In genomic region chr9:46302142-46302541, GRCm38 (mm10) we compare ENCODE assay signal across 9 mouse cellular contexts. TPM values are rescaled to one million over a fixed set of nuclear protein-coding genes. Genes with fewer than 3 reads are reported as not detected.
DNase-seq lines count a peak whose midpoint lies in the region; ATAC-seq and TF ChIP-seq lines count a peak whose summit lies in the region.
"Had no signal": no experiment of that assay in that cellular context is flagged by ENCODE, and none has a peak within 500 bp of the region (broad histone marks: within the 10 kb centered on the region; RNA-seq: fewer than 3 reads in every experiment).

No protein-coding gene starts in this region.

- TF ChIP-seq EP300 in stomach, postnatal 0 days (optimal IDR thresholded peaks at IDR 0.05), result no peak

- DNase-seq in CD8-positive naive resting alpha-beta T cell, adult 2 months (ENCODE audit: low read depth in 2 of 2, low spot score in 2 of 2), result peak; percentile 47 to 62
- DNase-seq in c-Kit-positive CD71-negative TER-119-negative erythroid progenitor cells, embryonic 14.5 days (ENCODE audit: low read depth), result peak; percentile 36
- peak; percentile 51 to 67 for DNase-seq in layer of hippocampus, postnatal 14 days (ENCODE audit: low spot score in 2 of 2)
- DNase-seq in mesoderm, embryonic 11.5 days (ENCODE audit: low read depth, low spot score), result peak; percentile 70
- peak; percentile 45 for DNase-seq in stomach, postnatal 0 days (ENCODE audit: low spot score)

- H3K9me3 ChIP-seq in heart, embryonic 14.5 days (ENCODE audit: control insufficient read depth, low read length), result no peaks in the 10 kb centered on the region
- H3K9me3 ChIP-seq in heart, embryonic 11.5 days (replicated peaks; ENCODE audit: control insufficient read depth, low read length), result no peaks in the 10 kb centered on the region
- no peaks in the 10 kb centered on the region for H3K9me3 ChIP-seq in forebrain, embryonic 16.5 days (ENCODE audit: control insufficient read depth, low read length)
- no peaks in the 10 kb centered on the region for H3K9me3 ChIP-seq in stomach, postnatal 0 days (ENCODE audit: control insufficient read depth, low read length)

- no peak overlapping the region for H3K4me3 ChIP-seq in heart, embryonic 14.5 days (ENCODE audit: control insufficient read depth in 1 of 2, insufficient read depth in 1 of 2, low read depth in 1 of 2, low read length in 2 of 2)
- no peak overlapping the region for H3K4me3 ChIP-seq in heart, embryonic 11.5 days (ENCODE audit: low read depth, low read length)
- no peak overlapping the region for H3K4me3 ChIP-seq in forebrain, embryonic 16.5 days (replicated peaks; ENCODE audit: low read length)
- no peak overlapping the region for H3K4me3 ChIP-seq in stomach, postnatal 0 days (ENCODE audit: low read depth, low read length)

- peaks cover 4% of the 10 kb centered on the region; the same call in 1 of the 2 replicates for H3K27me3 ChIP-seq in heart, embryonic 14.5 days (ENCODE audit: control insufficient read depth, insufficient read depth, low read length)
- H3K27me3 ChIP-seq in heart, embryonic 11.5 days (ENCODE audit: control insufficient read depth, insufficient read depth, low read length), result no peaks in the 10 kb centered on the region
- no peaks in the 10 kb centered on the region for H3K27me3 ChIP-seq in forebrain, embryonic 16.5 days (replicated peaks; ENCODE audit: control insufficient read depth, insufficient read depth, low read length)
- no peaks in the 10 kb centered on the region for H3K27me3 ChIP-seq in stomach, postnatal 0 days (ENCODE audit: control insufficient read depth, insufficient read depth, low read length)

- TF ChIP-seq CTCF in stomach, postnatal 0 days (IDR thresholded peaks at IDR 0.05; ENCODE audit: low read depth), result peak; percentile 94

- no peaks in the 10 kb centered on the region for H3K4me1 ChIP-seq in heart, embryonic 14.5 days (ENCODE audit: control insufficient read depth in 2 of 2, insufficient read depth in 2 of 2, low read length in 2 of 2)
- H3K4me1 ChIP-seq in heart, embryonic 11.5 days (ENCODE audit: control insufficient read depth, insufficient read depth, low read length), result no peaks in the 10 kb centered on the region
- no peaks in the 10 kb centered on the region for H3K4me1 ChIP-seq in forebrain, embryonic 16.5 days (replicated peaks; ENCODE audit: control insufficient read depth, insufficient read depth, low read length)
- H3K4me1 ChIP-seq in stomach, postnatal 0 days (replicated peaks; ENCODE audit: control insufficient read depth, insufficient read depth), result no peaks in the 10 kb centered on the region

- H3K4me2 ChIP-seq in heart, embryonic 14.5 days (ENCODE audit: low read length), result no peak overlapping the region
- H3K4me2 ChIP-seq in heart, embryonic 11.5 days, result no peak overlapping the region
- H3K4me2 ChIP-seq in forebrain, embryonic 16.5 days (ENCODE audit: low read length), result no peak overlapping the region
- no peak overlapping the region for H3K4me2 ChIP-seq in stomach, postnatal 0 days (replicated peaks; ENCODE audit: low read depth)

- H3K36me3 ChIP-seq in heart, embryonic 14.5 days (ENCODE audit: control insufficient read depth, insufficient read depth, low read length), result peaks cover 26% of the 10 kb centered on the region
- peaks cover 6% of the 10 kb centered on the region for H3K36me3 ChIP-seq in heart, embryonic 11.5 days (ENCODE audit: control insufficient read depth, insufficient read depth, low read length)
- peaks cover 6% of the 10 kb centered on the region for H3K36me3 ChIP-seq in forebrain, embryonic 16.5 days (ENCODE audit: control insufficient read depth, insufficient read depth)
- H3K36me3 ChIP-seq in stomach, postnatal 0 days (ENCODE audit: control insufficient read depth, insufficient read depth, low read length), result peaks cover 7% of the 10 kb centered on the region; the same call in 1 of the 2 replicates

- WGBS in heart, embryonic 14.5 days, result 3% methylated on average over 2 of the region's 2 CpGs
- WGBS in heart, embryonic 11.5 days (ENCODE audit: insufficient replicate concordance), result 9% methylated on average over 2 of the region's 2 CpGs
- WGBS in forebrain, embryonic 16.5 days, result 15% methylated on average over 2 of the region's 2 CpGs
- WGBS in stomach, postnatal 0 days, result 10% methylated on average over 2 of the region's 2 CpGs

- peak; percentile 47; the same call in 1 of the 2 replicates for ATAC-seq in heart, embryonic 14.5 days (ENCODE audit: insufficient number of reproducible peaks, insufficient read depth, low FRiP score, low read depth)
- no peak for ATAC-seq in heart, embryonic 11.5 days (replicated peaks; ENCODE audit: insufficient number of reproducible peaks, low FRiP score, low TSS enrichment)
- ATAC-seq in forebrain, embryonic 16.5 days, result peak; percentile 68; the same call in 1 of the 2 replicates
- ATAC-seq in stomach, postnatal 0 days (ENCODE audit: low FRiP score, low TSS enrichment), result no peak

- no peak overlapping the region for H3K9ac ChIP-seq in heart, embryonic 14.5 days (ENCODE audit: low read length)
- H3K9ac ChIP-seq in heart, embryonic 11.5 days (ENCODE audit: low read depth, low read length), result no peak overlapping the region
- no peak overlapping the region for H3K9ac ChIP-seq in forebrain, embryonic 16.5 days (replicated peaks; ENCODE audit: low read depth, low read length)
- H3K9ac ChIP-seq in stomach, postnatal 0 days (ENCODE audit: low read length), result no peak overlapping the region

- no peak overlapping the region for H3K27ac ChIP-seq in heart, embryonic 14.5 days (replicated peaks in 1 of 2; ENCODE audit: control insufficient read depth in 1 of 2, insufficient read depth in 1 of 2, low read depth in 2 of 2, low read length in 2 of 2)
- H3K27ac ChIP-seq in heart, embryonic 11.5 days (ENCODE audit: low read depth, low read length), result no peak overlapping the region
- H3K27ac ChIP-seq in forebrain, embryonic 16.5 days (ENCODE audit: low read length), result no peak overlapping the region
- H3K27ac ChIP-seq in stomach, postnatal 0 days (replicated peaks), result no peak overlapping the region

RNA-seq across cellular contexts. Expression of gene 4931429L15Rik, which starts 17.6 kb away (rescaled TPM):
- not detected in 2 replicates for polyA plus RNA-seq in heart, embryonic 14.5 days (2014; fragmentation: Nextera tagmentation; extraction: Ambion mirVana)
- polyA plus RNA-seq in heart, embryonic 11.5 days (2014; fragmentation: Nextera tagmentation; extraction: Ambion mirVana), result not detected in 2 replicates
- not detected in 2 replicates for polyA plus RNA-seq in forebrain, embryonic 16.5 days (2015; fragmentation: Nextera tagmentation; extraction: Ambion mirVana)
- not detected for total RNA-seq in layer of hippocampus, postnatal 14 days (2021)
- not detected in 2 replicates for polyA plus RNA-seq in stomach, postnatal 0 days (2015; fragmentation: Nextera tagmentation; extraction: Ambion mirVana)
- polyA plus RNA-seq: liver, embryonic 16.5 days had no signal

RNA-seq across cellular contexts. Expression of gene Bud13, which starts 19.3 kb away (rescaled TPM):
- polyA plus RNA-seq in heart, embryonic 14.5 days (2014; fragmentation: Nextera tagmentation; extraction: Ambion mirVana), result 11.2 and 13.8 TPM in 2 replicates
- 16.6 and 17.0 TPM in 2 replicates for polyA plus RNA-seq in heart, embryonic 11.5 days (2014; fragmentation: Nextera tagmentation; extraction: Ambion mirVana)
- 17.9 and 19.9 TPM in 2 replicates for polyA plus RNA-seq in forebrain, embryonic 16.5 days (2015; fragmentation: Nextera tagmentation; extraction: Ambion mirVana)
- total RNA-seq in layer of hippocampus, postnatal 14 days (2021), result 10 to 100 TPM in 1 of 2 experiments, 1 to 10 TPM in 1; 9.0 to 10.8 TPM
- 7.6 and 8.8 TPM in 2 replicates for polyA plus RNA-seq in stomach, postnatal 0 days (2015; fragmentation: Nextera tagmentation; extraction: Ambion mirVana)

RNA-seq across cellular contexts. Expression of gene Zpr1, which starts 29.3 kb away (rescaled TPM):
- 31.5 and 33.0 TPM in 2 replicates for polyA plus RNA-seq in heart, embryonic 14.5 days (2014; fragmentation: Nextera tagmentation; extraction: Ambion mirVana)
- polyA plus RNA-seq in heart, embryonic 11.5 days (2014; fragmentation: Nextera tagmentation; extraction: Ambion mirVana), result 41.2 and 46.4 TPM in 2 replicates
- 77.7 and 80.6 TPM in 2 replicates for polyA plus RNA-seq in forebrain, embryonic 16.5 days (2015; fragmentation: Nextera tagmentation; extraction: Ambion mirVana)
- total RNA-seq in layer of hippocampus, postnatal 14 days (2021), result 10 to 100 TPM; 33.3 to 36.2 TPM
- 30.8 and 32.6 TPM in 2 replicates for polyA plus RNA-seq in stomach, postnatal 0 days (2015; fragmentation: Nextera tagmentation; extraction: Ambion mirVana)

RNA-seq across cellular contexts. Expression of gene Apoa5, which starts 33.7 kb away (rescaled TPM):
- not detected in 2 replicates for polyA plus RNA-seq in heart, embryonic 14.5 days (2014; fragmentation: Nextera tagmentation; extraction: Ambion mirVana)
- polyA plus RNA-seq in heart, embryonic 11.5 days (2014; fragmentation: Nextera tagmentation; extraction: Ambion mirVana), result not detected in 2 replicates
- not detected in 2 replicates for polyA plus RNA-seq in forebrain, embryonic 16.5 days (2015; fragmentation: Nextera tagmentation; extraction: Ambion mirVana)
- total RNA-seq in layer of hippocampus, postnatal 14 days (2021), result not detected
- 0.47 and 1.0 TPM in 2 replicates for polyA plus RNA-seq in stomach, postnatal 0 days (2015; fragmentation: Nextera tagmentation; extraction: Ambion mirVana)

Comparison
In these comparisons a context has a peak if more than half of its experiments do, and no peak if none do; other contexts are left out.
1. ATAC-seq: peak in heart, embryonic 14.5 days (single experiment) and forebrain, embryonic 16.5 days (single experiment); none in heart, embryonic 11.5 days (single experiment) and stomach, postnatal 0 days (single experiment).
2. Peak in every context shown above with its lines, with median percentiles within 50 percentile points of each other: DNase-seq.